Mouse (Mus musculus): ENCODE results near the gene Fancg.

- TF ChIP-seq POLR2A (IDR thresholded peaks at IDR 0.05; ENCODE audit: borderline replicate concordance, extremely low read depth, insufficient read depth, insufficient read length, poor library complexity, severe bottlenecking) (no peak), CTCF (IDR thresholded peaks at IDR 0.05; ENCODE audit: borderline replicate concordance, extremely low read depth, insufficient read depth, insufficient read length) (no peak)
These were observed 22.0 kb downstream of the Fancg start for GRCm38 (mm10) chr4:42988296-42988695.

All from brain, embryonic 14.5 days (tissue).